Mouse (Mus musculus): ENCODE results near the gene Ankrd55. TPM values are rescaled to one million over a fixed set of nuclear protein-coding genes. Genes with fewer than 3 reads are reported as not detected.

Gene Ankrd55
- polyA plus RNA-seq, 1 experiment from 2014 or later, result not detected

GRCm38 (mm10) chr13:112408701-112409100 lies 120.5 kb downstream of the Ankrd55 start:
- Histone ChIP-seq H3K4me1 (peaks cover 10% of the 10 kb centered on the region; the same call in 1 of the 2 replicates), H3K4me2 (no peak overlapping the region), H3K27me3 (no peaks in the 10 kb centered on the region), H3K9ac (no peak overlapping the region), H3K27ac (no peak overlapping the region), H3K4me3 (no peak overlapping the region), H3K9me3 (no peaks in the 10 kb centered on the region), H3K36me3 (no peaks in the 10 kb centered on the region)
- ATAC-seq (ENCODE audit: borderline replicate concordance, extremely low read depth, low FRiP score, low TSS enrichment), result no peak
- WGBS, result 84% methylated on average over 4 of the region's 4 CpGs

GRCm38 (mm10) chr13:112409331-112409730 lies 121.1 kb downstream of the Ankrd55 start:
- Histone ChIP-seq H3K4me3 (no peak overlapping the region), H3K9me3 (no peaks in the 10 kb centered on the region), H3K27ac (no peak overlapping the region), H3K4me1 (peaks cover 10% of the 10 kb centered on the region; the same call in 1 of the 2 replicates), H3K4me2 (no peak overlapping the region), H3K27me3 (no peaks in the 10 kb centered on the region), H3K9ac (no peak overlapping the region), H3K36me3 (no peaks in the 10 kb centered on the region)
- no peak for ATAC-seq (ENCODE audit: borderline replicate concordance, extremely low read depth, low FRiP score, low TSS enrichment)
- 66% methylated on average over 2 of the region's 2 CpGs for WGBS

GRCm38 (mm10) chr13:112409851-112410250 lies 121.6 kb downstream of the Ankrd55 start:
- ATAC-seq (ENCODE audit: borderline replicate concordance, extremely low read depth, low FRiP score, low TSS enrichment), result no peak
- Histone ChIP-seq H3K9me3 (no peaks in the 10 kb centered on the region), H3K36me3 (no peaks in the 10 kb centered on the region), H3K4me1 (peaks cover 10% of the 10 kb centered on the region; the same call in 1 of the 2 replicates), H3K27me3 (no peaks in the 10 kb centered on the region), H3K4me3 (no peak overlapping the region), H3K4me2 (no peak overlapping the region), H3K27ac (no peak overlapping the region), H3K9ac (no peak overlapping the region)
- 72% methylated on average over 1 of the region's 1 CpGs for WGBS

- H3K9ac ChIP-seq, result no peak overlapping the region
- no peaks in the 10 kb centered on the region for H3K27me3 ChIP-seq
- WGBS, result 84% methylated on average over 4 of the region's 4 CpGs
- H3K4me1 ChIP-seq, result peaks cover 10% of the 10 kb centered on the region; the same call in 1 of the 2 replicates
- H3K4me3 ChIP-seq, result no peak overlapping the region
- peak overlapping the region; percentile 74; the same call in 1 of the 2 replicates for H3K27ac ChIP-seq
- ATAC-seq (ENCODE audit: borderline replicate concordance, extremely low read depth, low FRiP score, low TSS enrichment), result no peak
- no peaks in the 10 kb centered on the region for H3K9me3 ChIP-seq
- H3K4me2 ChIP-seq, result no peak overlapping the region
- no peaks in the 10 kb centered on the region for H3K36me3 ChIP-seq
Measured at GRCm38 (mm10) chr13:112410461-112410860, 122.2 kb downstream of the Ankrd55 start.

GRCm38 (mm10) chr13:112411216-112411822 lies 123.1 kb downstream of the Ankrd55 start:
- Histone ChIP-seq H3K27me3 (no peaks in the 10 kb centered on the region), H3K27ac (peak overlapping the region; percentile 74), H3K9ac (no peak overlapping the region), H3K4me3 (no peak overlapping the region), H3K9me3 (no peaks in the 10 kb centered on the region), H3K4me1 (peaks cover 17% of the 10 kb centered on the region), H3K36me3 (no peaks in the 10 kb centered on the region), H3K4me2 (no peak overlapping the region)
- peak; percentile 82; the same call in 1 of the 2 replicates for ATAC-seq (ENCODE audit: borderline replicate concordance, extremely low read depth, low FRiP score, low TSS enrichment)
- WGBS, result 37% methylated on average over 5 of the region's 5 CpGs

GRCm38 (mm10) chr13:112412251-112412650 lies 124.0 kb downstream of the Ankrd55 start:
- H3K27ac ChIP-seq, result peak overlapping the region; percentile 74
- H3K4me1 ChIP-seq, result peaks cover 27% of the 10 kb centered on the region
- no peaks in the 10 kb centered on the region for H3K9me3 ChIP-seq
- H3K4me3 ChIP-seq, result no peak overlapping the region
- 65% methylated on average over 2 of the region's 3 CpGs for WGBS
- ATAC-seq (ENCODE audit: borderline replicate concordance, extremely low read depth, low FRiP score, low TSS enrichment), result no peak
- H3K9ac ChIP-seq, result no peak overlapping the region
- H3K36me3 ChIP-seq, result no peaks in the 10 kb centered on the region
- H3K4me2 ChIP-seq, result no peak overlapping the region
- H3K27me3 ChIP-seq, result no peaks in the 10 kb centered on the region

GRCm38 (mm10) chr13:112412824-112413223 lies 124.6 kb downstream of the Ankrd55 start:
- Histone ChIP-seq H3K4me3 (no peak overlapping the region), H3K27me3 (no peaks in the 10 kb centered on the region), H3K9ac (no peak overlapping the region), H3K9me3 (no peaks in the 10 kb centered on the region), H3K36me3 (no peaks in the 10 kb centered on the region), H3K27ac (no peak overlapping the region), H3K4me1 (peaks cover 28% of the 10 kb centered on the region), H3K4me2 (no peak overlapping the region)
- ATAC-seq (ENCODE audit: borderline replicate concordance, extremely low read depth, low FRiP score, low TSS enrichment), result no peak
- WGBS, result 80% methylated on average over 5 of the region's 5 CpGs

- H3K9me3 ChIP-seq, result no peaks in the 10 kb centered on the region
- H3K36me3 ChIP-seq, result no peaks in the 10 kb centered on the region
- 84% methylated on average over 8 of the region's 8 CpGs for WGBS
- H3K4me1 ChIP-seq, result peaks cover 28% of the 10 kb centered on the region
- no peak overlapping the region for H3K4me2 ChIP-seq
- H3K4me3 ChIP-seq, result no peak overlapping the region
- no peak overlapping the region for H3K27ac ChIP-seq
- ATAC-seq (ENCODE audit: borderline replicate concordance, extremely low read depth, low FRiP score, low TSS enrichment), result no peak
- no peak overlapping the region for H3K9ac ChIP-seq
- H3K27me3 ChIP-seq, result no peaks in the 10 kb centered on the region
Measured at GRCm38 (mm10) chr13:112413611-112414010, 125.4 kb downstream of the Ankrd55 start.

GRCm38 (mm10) chr13:112415896-112416295 lies 127.6 kb downstream of the Ankrd55 start:
- Histone ChIP-seq H3K4me2 (no peak overlapping the region), H3K4me1 (peaks cover 28% of the 10 kb centered on the region), H3K27me3 (no peaks in the 10 kb centered on the region), H3K9me3 (no peaks in the 10 kb centered on the region), H3K36me3 (no peaks in the 10 kb centered on the region), H3K4me3 (no peak overlapping the region), H3K9ac (no peak overlapping the region), H3K27ac (peak overlapping the region; percentile 76)
- ATAC-seq (ENCODE audit: borderline replicate concordance, extremely low read depth, low FRiP score, low TSS enrichment), result no peak
- 70% methylated on average over 6 of the region's 6 CpGs for whole genome bisulfite sequencing

GRCm38 (mm10) chr13:112416410-112417162 lies 128.3 kb downstream of the Ankrd55 start:
- no peaks in the 10 kb centered on the region for H3K9me3 ChIP-seq
- peaks cover 25% of the 10 kb centered on the region for H3K4me1 ChIP-seq
- no peak overlapping the region for H3K4me3 ChIP-seq
- H3K36me3 ChIP-seq, result no peaks in the 10 kb centered on the region
- no peak overlapping the region for H3K9ac ChIP-seq
- WGBS, result 11% methylated on average over 8 of the region's 8 CpGs
- ATAC-seq (ENCODE audit: borderline replicate concordance, extremely low read depth, low FRiP score, low TSS enrichment), result peak; percentile 36; the same call in 1 of the 2 replicates
- peak overlapping the region; percentile 31 for H3K4me2 ChIP-seq
- no peaks in the 10 kb centered on the region for H3K27me3 ChIP-seq
- peak overlapping the region; percentile 76 for H3K27ac ChIP-seq

- no peak overlapping the region for H3K4me3 ChIP-seq
- peak overlapping the region; percentile 31; the same call in 1 of the 2 replicates for H3K4me2 ChIP-seq
- H3K36me3 ChIP-seq, result no peaks in the 10 kb centered on the region
- no peaks in the 10 kb centered on the region for H3K27me3 ChIP-seq
- no peaks in the 10 kb centered on the region for H3K9me3 ChIP-seq
- no peak for ATAC-seq (ENCODE audit: borderline replicate concordance, extremely low read depth, low FRiP score, low TSS enrichment)
- 16% methylated on average over 4 of the region's 4 CpGs for WGBS
- peak overlapping the region; percentile 76 for H3K27ac ChIP-seq
- H3K4me1 ChIP-seq, result peaks cover 20% of the 10 kb centered on the region
- H3K9ac ChIP-seq, result no peak overlapping the region
Measured at GRCm38 (mm10) chr13:112417163-112417523, 128.9 kb downstream of the Ankrd55 start.

GRCm38 (mm10) chr13:112417861-112418423 lies 129.7 kb downstream of the Ankrd55 start:
- 64% methylated on average over 2 of the region's 2 CpGs for WGBS
- H3K4me2 ChIP-seq, result no peak overlapping the region
- no peak for ATAC-seq (ENCODE audit: borderline replicate concordance, extremely low read depth, low FRiP score, low TSS enrichment)

More at GRCm38 (mm10) chr13:112417861-112418423, 129.7 kb downstream of the Ankrd55 start:
- H3K4me3 ChIP-seq, result no peak overlapping the region
- H3K27me3 ChIP-seq, result no peaks in the 10 kb centered on the region
- H3K9me3 ChIP-seq, result no peaks in the 10 kb centered on the region
- no peak overlapping the region for H3K9ac ChIP-seq
- H3K4me1 ChIP-seq, result peaks cover 18% of the 10 kb centered on the region
- no peak overlapping the region for H3K27ac ChIP-seq
- H3K36me3 ChIP-seq, result no peaks in the 10 kb centered on the region

All from lung, embryonic 15.5 days (tissue).